Mouse (Mus musculus) megakaryocyte, embryonic 14.5 days (primary cell): Measurements from ENCODE around the gene Mgat4e.

Experiments
- FLI1 ChIP-seq: IDR thresholded peaks from 2 replicates; pipeline ENCODE4 v1.6.1; 2012; ENCODE audit warnings: low read length, inconsistent platforms, mixed read lengths
- GATA1 ChIP-seq: IDR thresholded peaks from 3 replicates; pipeline ENCODE4 v1.6.1; 2012; ENCODE audit warnings: mixed read lengths, low read length, inconsistent platforms, borderline replicate concordance

GRCm38 (mm10) chr1:134512584-134512983, 36.9 kb downstream of the Mgat4e start:
- no peak for TF ChIP-seq GATA1
- no peak for TF ChIP-seq FLI1
